Mouse (Mus musculus) MEL (cell line): ENCODE measurements around the gene Plk3. TPM values are rescaled to one million over a fixed set of nuclear protein-coding genes. Genes with fewer than 3 reads are reported as not detected.

ENCODE experiments used
- DNase-seq: peaks from one replicate; pipeline ENCODE4 v3.0.0; 2011; ENCODE audit warnings: low read depth, low spot score
- H3K27ac ChIP-seq: 2 replicates; pipeline ENCODE4 v1.5.1; 2012; ENCODE audit warnings: low read depth, mild to moderate bottlenecking, control low read depth, low read length, moderate library complexity; ENCODE audit not compliant: control insufficient read depth
- H3K27me3 ChIP-seq, 2 experiments: fragments of 150-350 bp in 1 of 2; sonication (generic) in 1 of 2; 2 replicates each; pipeline ENCODE4 v1.6.1; 2012; ENCODE audit warnings: low read length in 2 of 2, mild to moderate bottlenecking in 2 of 2, improper control_type of control experiment in 1 of 2, moderate library complexity in 1 of 2; ENCODE audit not compliant: insufficient read depth in 2 of 2, control insufficient read depth in 1 of 2
- H3K36me3 ChIP-seq, 2 experiments: 2 replicates each; pipeline ENCODE4 v1.6.1; 2012 to 2014; ENCODE audit warnings: low read length in 2 of 2, improper control_type of control experiment in 1 of 2, inconsistent platforms in 1 of 2, mild to moderate bottlenecking in 1 of 2; ENCODE audit not compliant: insufficient read depth in 2 of 2, control insufficient read depth in 1 of 2
- H3K4me1 ChIP-seq, 2 experiments: fragments of 150-350 bp in 1 of 2; sonication (generic) in 1 of 2; 2 replicates each; pipeline ENCODE4 v1.6.1; 2012; ENCODE audit warnings: low read length in 2 of 2, improper control_type of control experiment in 1 of 2, mild to moderate bottlenecking in 1 of 2; ENCODE audit not compliant: insufficient read depth in 2 of 2, control insufficient read depth in 1 of 2
- H3K4me3 ChIP-seq, 2 experiments: fragments of 150-350 bp in 1 of 2; sonication (generic) in 1 of 2; 2 replicates each; pipeline ENCODE4 v1.5.1; 2012; ENCODE audit warnings: low read depth in 2 of 2, low read length in 2 of 2, mild to moderate bottlenecking in 2 of 2, moderate library complexity in 2 of 2, control low read depth in 1 of 2, improper control_type of control experiment in 1 of 2; ENCODE audit not compliant: control insufficient read depth in 1 of 2, insufficient read depth in 1 of 2
- H3K79me2 ChIP-seq: 2 replicates; pipeline ENCODE4 v1.6.1; 2012; ENCODE audit warnings: mild to moderate bottlenecking, low read length, moderate library complexity; ENCODE audit not compliant: control insufficient read depth, poor library complexity, insufficient read depth
- H3K9ac ChIP-seq: 2 replicates; pipeline ENCODE4 v1.6.1; 2012; ENCODE audit warnings: low read depth, mild to moderate bottlenecking, control low read depth, low read length, moderate library complexity; ENCODE audit not compliant: control insufficient read depth, poor library complexity, severe bottlenecking
- H3K9me3 ChIP-seq: fragments of 150-350 bp; sonication (generic); replicated peaks from 2 replicates; pipeline ENCODE4 v1.6.1; 2012; ENCODE audit warnings: mild to moderate bottlenecking, low read length, improper control_type of control experiment, moderate library complexity; ENCODE audit not compliant: insufficient read depth
- CHD1 ChIP-seq: IDR thresholded peaks from 2 replicates; pipeline ENCODE4 v1.6.1; 2012; ENCODE audit warnings: low read depth, mild to moderate bottlenecking, inconsistent platforms, low read length, improper control_type of control experiment
- CHD2 ChIP-seq: IDR thresholded peaks from 2 replicates; pipeline ENCODE4 v1.6.1; 2011; ENCODE audit warnings: low read length, improper control_type of control experiment
- CTCF ChIP-seq, 3 experiments: IDR thresholded peaks in 2 of 3; conservative IDR thresholded peaks in 1 of 3; 2 replicates each; pipeline ENCODE4 v1.5.1; 2011 to 2012; ENCODE audit warnings: low read length in 3 of 3, low read depth in 2 of 3, mild to moderate bottlenecking in 2 of 3, improper control_type of control experiment in 1 of 3, inconsistent platforms in 1 of 3, mixed read lengths in 1 of 3, moderate library complexity in 1 of 3; ENCODE audit not compliant: control insufficient read depth in 1 of 3, insufficient read depth in 1 of 3, poor library complexity in 1 of 3, severe bottlenecking in 1 of 3
- E2F4 ChIP-seq: IDR thresholded peaks from 2 replicates; pipeline ENCODE4 v1.6.1; 2011; ENCODE audit warnings: low read depth, low read length, improper control_type of control experiment, borderline replicate concordance
- EP300 ChIP-seq, 2 experiments: IDR thresholded peaks; 2 replicates each; pipeline ENCODE4 v1.6.1; 2011; ENCODE audit warnings: improper control_type of control experiment in 2 of 2, low read length in 2 of 2, low read depth in 1 of 2, mild to moderate bottlenecking in 1 of 2
- ETS1 ChIP-seq: IDR thresholded peaks from 2 replicates; pipeline ENCODE4 v1.6.1; 2012; ENCODE audit warnings: low read depth, mild to moderate bottlenecking, inconsistent platforms, low read length, improper control_type of control experiment, moderate library complexity
- HCFC1 ChIP-seq: IDR thresholded peaks from 2 replicates; pipeline ENCODE4 v1.6.1; 2012; ENCODE audit warnings: low read depth, mild to moderate bottlenecking, inconsistent platforms, low read length, improper control_type of control experiment, moderate library complexity
- KAT2A ChIP-seq: conservative IDR thresholded peaks from 2 replicates; pipeline ENCODE4 v1.6.1; 2012; ENCODE audit warnings: low read depth, low read length, improper control_type of control experiment, inconsistent platforms
- MAFK ChIP-seq: IDR thresholded peaks from 2 replicates; pipeline ENCODE4 v1.6.1; 2011; ENCODE audit warnings: low read depth, mild to moderate bottlenecking, low read length, improper control_type of control experiment, borderline replicate concordance
- MAX ChIP-seq: IDR thresholded peaks from 2 replicates; pipeline ENCODE4 v1.6.1; 2011; ENCODE audit warnings: low read length, improper control_type of control experiment
- MAZ ChIP-seq: IDR thresholded peaks from 2 replicates; pipeline ENCODE4 v1.6.1; 2012; ENCODE audit warnings: low read depth, mild to moderate bottlenecking, inconsistent platforms, low read length, improper control_type of control experiment
- MEF2A ChIP-seq: IDR thresholded peaks from 2 replicates; pipeline ENCODE4 v1.6.1; 2014; ENCODE audit warnings: low read depth, mild to moderate bottlenecking, inconsistent platforms, low read length, improper control_type of control experiment; ENCODE audit not compliant: poor library complexity, insufficient replicate concordance, severe bottlenecking; ENCODE audit errors: extremely low read depth
- MYC ChIP-seq: IDR thresholded peaks from 2 replicates; pipeline ENCODE4 v1.6.1; 2011; ENCODE audit warnings: low read depth, mild to moderate bottlenecking, low read length, improper control_type of control experiment, moderate library complexity
- NELFE ChIP-seq: IDR thresholded peaks from 2 replicates; pipeline ENCODE4 v1.6.1; 2011; ENCODE audit warnings: low read depth, low read length, improper control_type of control experiment
- NRF1 ChIP-seq: IDR thresholded peaks from 2 replicates; pipeline ENCODE4 v1.6.1; 2014; ENCODE audit warnings: low read depth, mild to moderate bottlenecking, inconsistent platforms, low read length, improper control_type of control experiment, moderate library complexity; ENCODE audit not compliant: poor library complexity, insufficient read depth, severe bottlenecking
- POLR2A ChIP-seq, 2 experiments: IDR thresholded peaks; 2 replicates each; pipeline ENCODE4 v1.6.1; 2011 to 2012; ENCODE audit warnings: low read length in 2 of 2, mild to moderate bottlenecking in 2 of 2, control low read depth in 1 of 2, improper control_type of control experiment in 1 of 2, low read depth in 1 of 2, moderate library complexity in 1 of 2; ENCODE audit not compliant: control insufficient read depth in 1 of 2, insufficient read depth in 1 of 2, poor library complexity in 1 of 2
- POLR2AphosphoS2 ChIP-seq: IDR thresholded peaks from 2 replicates; pipeline ENCODE4 v1.6.1; 2011; ENCODE audit warnings: low read length, improper control_type of control experiment
- POLR2AphosphoS5 ChIP-seq: IDR thresholded peaks from 2 replicates; pipeline ENCODE4 v1.6.1; 2012; ENCODE audit warnings: low read depth, borderline replicate concordance, mild to moderate bottlenecking, inconsistent platforms, low read length, moderate library complexity, mixed read lengths
- RCOR1 ChIP-seq: IDR thresholded peaks from 2 replicates; pipeline ENCODE4 v1.6.1; 2012; ENCODE audit warnings: low read depth, mild to moderate bottlenecking, inconsistent platforms, low read length, improper control_type of control experiment
- SIN3A ChIP-seq: IDR thresholded peaks from 2 replicates; pipeline ENCODE4 v1.6.1; 2012; ENCODE audit warnings: low read length, improper control_type of control experiment, inconsistent platforms
- TBP ChIP-seq: IDR thresholded peaks from 2 replicates; pipeline ENCODE4 v1.8.0; 2011; ENCODE audit warnings: low read depth, low read length, improper control_type of control experiment
- UBTF ChIP-seq: IDR thresholded peaks from 2 replicates; pipeline ENCODE4 v1.6.1; 2012; ENCODE audit warnings: low read depth, mild to moderate bottlenecking, inconsistent platforms, low read length, improper control_type of control experiment, moderate library complexity, borderline replicate concordance; ENCODE audit not compliant: insufficient read depth
- USF1 ChIP-seq: IDR thresholded peaks from 2 replicates; pipeline ENCODE4 v1.6.1; 2014; ENCODE audit warnings: low read depth, mild to moderate bottlenecking, inconsistent platforms, low read length, improper control_type of control experiment, moderate library complexity
- USF2 ChIP-seq, 2 experiments: IDR thresholded peaks; 2 replicates each; pipeline ENCODE4 v1.6.1; 2011 to 2012; ENCODE audit warnings: improper control_type of control experiment in 2 of 2, low read length in 2 of 2, borderline replicate concordance in 1 of 2, inconsistent platforms in 1 of 2, low read depth in 1 of 2, mild to moderate bottlenecking in 1 of 2; ENCODE audit not compliant: insufficient read depth in 1 of 2
- ZC3H11A ChIP-seq: IDR thresholded peaks from 2 replicates; pipeline ENCODE4 v1.6.1; 2012; ENCODE audit warnings: low read depth, mild to moderate bottlenecking, inconsistent platforms, low read length, improper control_type of control experiment
- ZKSCAN1 ChIP-seq: IDR thresholded peaks from 2 replicates; pipeline ENCODE4 v1.6.1; 2012; ENCODE audit warnings: low read depth, mild to moderate bottlenecking, inconsistent platforms, low read length, improper control_type of control experiment, moderate library complexity
- ZMIZ1 ChIP-seq: IDR thresholded peaks from 2 replicates; pipeline ENCODE4 v1.6.1; 2012; ENCODE audit warnings: low read depth, mild to moderate bottlenecking, inconsistent platforms, low read length, improper control_type of control experiment, moderate library complexity
- ZNF384 ChIP-seq: IDR thresholded peaks from 2 replicates; pipeline ENCODE4 v1.6.1; 2012; ENCODE audit warnings: low read depth, mild to moderate bottlenecking, inconsistent platforms, low read length, improper control_type of control experiment
- polyA plus RNA-seq, 2 experiments: library from polyadenylated mRNA; stranded (reverse) in 1 of 2; unstranded in 1 of 2; fragments of >175 nt in 1 of 2; fragments of >200 nt in 1 of 2; gene quantifications; 2 replicates each; pipeline versions ENCODE4 v1.2.1 to v1.2.4; 2012; ENCODE audit warnings: low replicate concordance in 2 of 2, low read depth in 1 of 2; ENCODE audit not compliant: insufficient read length in 2 of 2, insufficient read depth in 1 of 2, missing spikeins in 1 of 2
- total RNA-seq: library from RNA; depleted of rRNA; stranded (reverse); fragments of 300-350 nt; gene quantifications from 2 replicates; pipeline ENCODE4 v1.2.3, GENCODE M21; 2012

The Plk3 gene
- total and polyA plus RNA-seq, 3 experiments, result 5.3 to 13.8 TPM; not detected in 1

- H3K9ac ChIP-seq, result no peak overlapping the region
- H3K27ac ChIP-seq, result no peak overlapping the region
- no peaks in the 10 kb centered on the region for H3K27me3 ChIP-seq
- peak in 1 of 2 experiments; percentile 35; a peak in 2 of 4 replicates for TF ChIP-seq POLR2A (IDR thresholded peaks at IDR 0.05; ENCODE audit: control insufficient read depth in 1 of 2, insufficient read depth in 1 of 2, low read depth in 1 of 2, low read length in 2 of 2, poor library complexity in 1 of 2)
- TF ChIP-seq POLR2AphosphoS5, result peak; percentile 31; the same call in 1 of the 2 replicates
- TF ChIP-seq NRF1, result no peak
- no peak; the same call in 1 of the 2 replicates for TF ChIP-seq ZMIZ1
- H3K36me3 ChIP-seq, result peaks cover 12% of the 10 kb centered on the region in 2 experiments
- DNase-seq, result peak; percentile 55
- no peaks in the 10 kb centered on the region for H3K9me3 ChIP-seq
- peaks cover 12% of the 10 kb centered on the region for H3K79me2 ChIP-seq
- peaks cover 0 to 11% of the 10 kb centered on the region in 2 experiments; a peak in 2 of 4 replicates for H3K4me1 ChIP-seq
- H3K4me3 ChIP-seq, result no peak overlapping the region
Measured at GRCm38 (mm10) chr4:117148047-117148713, 14.4 kb upstream of the Plk3 start.

- Histone ChIP-seq H3K9me3 (no peaks in the 10 kb centered on the region), H3K4me3 (no peak overlapping the region), H3K4me1 (no peaks in the 10 kb centered on the region), H3K9ac (no peak overlapping the region), H3K27me3 (no peaks in the 10 kb centered on the region), H3K36me3 (peaks cover 0 to under 1% of the 10 kb centered on the region in 2 experiments; a peak in 1 of 4 replicates), H3K79me2 (no peaks in the 10 kb centered on the region), H3K27ac (no peak overlapping the region)
- DNase-seq, result peak; percentile 93
- no peak for TF ChIP-seq ETS1
- no peak for TF ChIP-seq CHD1
- TF ChIP-seq MAZ, result no peak
- TF ChIP-seq MYC, result 0 out of 2 replicates have a peak, but pooled peaks have one; percentile 13
- TF ChIP-seq UBTF, result no peak
- 0 out of 2 replicates have a peak, but pooled peaks have one; percentile 45 for TF ChIP-seq TBP
- no peak for TF ChIP-seq ZMIZ1
- TF ChIP-seq USF1, result no peak
- no peak for TF ChIP-seq USF2 (IDR thresholded peaks at IDR 0.05; ENCODE audit: borderline replicate concordance in 1 of 2, insufficient read depth in 1 of 2, low read depth in 1 of 2, low read length in 2 of 2)
- TF ChIP-seq RCOR1, result no peak
- TF ChIP-seq ZNF384, result no peak
- TF ChIP-seq EP300 (IDR thresholded peaks at IDR 0.05; ENCODE audit: low read depth in 1 of 2, low read length in 2 of 2), result no peak
- TF ChIP-seq MAX, result no peak
- TF ChIP-seq POLR2AphosphoS2, result no peak
- no peak for TF ChIP-seq MAFK
- peak; percentile 43; the same call in 1 of the 2 replicates for TF ChIP-seq HCFC1
- TF ChIP-seq POLR2A (IDR thresholded peaks at IDR 0.05; ENCODE audit: control insufficient read depth in 1 of 2, insufficient read depth in 1 of 2, low read depth in 1 of 2, low read length in 2 of 2, poor library complexity in 1 of 2), result peak in 1 of 2 experiments; percentile 22; a peak in 1 of 4 replicates
- TF ChIP-seq NELFE, result no peak
- TF ChIP-seq KAT2A, result no peak
- TF ChIP-seq ZC3H11A, result peak; percentile 47
- no peak for TF ChIP-seq ZKSCAN1
- TF ChIP-seq SIN3A, result no peak
- TF ChIP-seq NRF1, result no peak
- TF ChIP-seq MEF2A, result no peak
- TF ChIP-seq CTCF (IDR thresholded peaks at IDR 0.05 in 2 of 3, conservative IDR thresholded peaks at IDR 0.05 in 1 of 3; ENCODE audit: control insufficient read depth in 1 of 3, insufficient read depth in 1 of 3, low read depth in 2 of 3, low read length in 3 of 3, poor library complexity in 1 of 3, severe bottlenecking in 1 of 3), result peak; percentile 89 to 100 (median 99)
- TF ChIP-seq POLR2AphosphoS5, result no peak
- TF ChIP-seq E2F4, result no peak
- no peak for TF ChIP-seq CHD2
Measured at GRCm38 (mm10) chr4:117146176-117146575, 12.4 kb upstream of the Plk3 start.
